Mouse (Mus musculus) stomach, embryonic 16.5 days (tissue): ENCODE results near the gene Cuedc1. TPM values are rescaled to one million over a fixed set of nuclear protein-coding genes. Genes with fewer than 3 reads are reported as not detected.
A peak's percentile ranks its signal among the peaks of the same experiment; 100 is the strongest.

Source experiments
- ATAC-seq: fragments of 200-750 bp; cut with Nextera tagmentation; 2 replicates; pipeline ENCODE4 v1.8.0; 2017; ENCODE audit warnings: moderate number of reproducible peaks, moderate TSS enrichment; ENCODE audit not compliant: insufficient read depth, low FRiP score
- H3K27ac ChIP-seq: fragments of 300-500 bp; sonication (generic); 2 replicates; pipeline ENCODE4 v1.5.1; 2014; ENCODE audit warnings: low read length
- H3K27me3 ChIP-seq: fragments of 300-500 bp; sonication (generic); 2 replicates; pipeline ENCODE4 v1.6.1; 2014; ENCODE audit warnings: low read length, control low read depth, mixed read lengths; ENCODE audit not compliant: control insufficient read depth, insufficient read depth
- H3K36me3 ChIP-seq: fragments of 300-500 bp; sonication (generic); 2 replicates; pipeline ENCODE4 v1.6.1; 2014; ENCODE audit warnings: low read length; ENCODE audit not compliant: control insufficient read depth, insufficient read depth
- H3K4me1 ChIP-seq: fragments of 300-500 bp; sonication (generic); 2 replicates; pipeline ENCODE4 v1.6.1; 2014; ENCODE audit warnings: low read length, control low read depth, mixed read lengths; ENCODE audit not compliant: control insufficient read depth, insufficient read depth
- H3K4me2 ChIP-seq: fragments of 300-500 bp; sonication (generic); 2 replicates; pipeline ENCODE4 v1.6.1; 2014; ENCODE audit warnings: low read depth, low read length, mixed read lengths
- H3K4me3 ChIP-seq: fragments of 300-500 bp; sonication (generic); replicated peaks from 2 replicates; pipeline ENCODE4 v1.5.1; 2014; ENCODE audit warnings: mild to moderate bottlenecking, low read length
- H3K9ac ChIP-seq: fragments of 300-500 bp; sonication (generic); 2 replicates; pipeline ENCODE4 v1.6.1; 2014; ENCODE audit warnings: low read length
- H3K9me3 ChIP-seq: fragments of 300-500 bp; sonication (generic); replicated peaks from 2 replicates; pipeline ENCODE4 v1.6.1; 2016; ENCODE audit warnings: low read length, control low read depth; ENCODE audit not compliant: control insufficient read depth
- WGBS: fragments of 180-500 bp; shearing (Covaris S2); extraction: QIAGEN DNeasy Blood & Tissue Kit; methylation state at CpG from one replicate; pipeline ENCODE4 v1.1.7; 2014; 5-methylcytosine and 5-hydroxymethylcytosine counted together
- polyA plus RNA-seq: library from polyadenylated mRNA; unstranded; fragments of >200 nt; fragmentation: Nextera tagmentation; extraction: Ambion mirVana; gene quantifications from 2 replicates; pipeline ENCODE4 v1.2.1, GENCODE M21; 2015

Gene Cuedc1
- polyA plus RNA-seq, 1 experiment from 2014 or later = 11.3 TPM

- Histone ChIP-seq H3K27ac (no peak overlapping the region), H3K4me3 (no peak overlapping the region), H3K27me3 (no peaks in the 10 kb centered on the region), H3K9ac (no peak overlapping the region), H3K9me3 (no peaks in the 10 kb centered on the region), H3K36me3 (no peaks in the 10 kb centered on the region), H3K4me2 (no peak overlapping the region), H3K4me1 (peaks cover 38% of the 10 kb centered on the region)
- 84% methylated on average over 5 of the region's 5 CpGs for WGBS
- ATAC-seq = no peak
Measured at GRCm38 (mm10) chr11:88147388-88147787, 49.5 kb downstream of the Cuedc1 start.

- 36% methylated on average over 7 of the region's 7 CpGs for WGBS
- Histone ChIP-seq H3K4me2 (no peak overlapping the region), H3K4me1 (peaks cover 45% of the 10 kb centered on the region)
Measured at GRCm38 (mm10) chr11:88148015-88148637, 50.3 kb downstream of the Cuedc1 start.

GRCm38 (mm10) chr11:88148638-88149279, 50.9 kb downstream of the Cuedc1 start:
- peak overlapping the region; percentile 88 for H3K27ac ChIP-seq
- peak overlapping the region; percentile 14; the same call in 1 of the 2 replicates for H3K4me2 ChIP-seq
- no peak overlapping the region for H3K4me3 ChIP-seq
- peak overlapping the region; percentile 50 for H3K9ac ChIP-seq
- H3K9me3 ChIP-seq = no peaks in the 10 kb centered on the region
- peak; percentile 11; the same call in 1 of the 2 replicates for ATAC-seq
- no peaks in the 10 kb centered on the region for H3K27me3 ChIP-seq
- H3K36me3 ChIP-seq = no peaks in the 10 kb centered on the region
- WGBS = 14% methylated on average over 11 of the region's 11 CpGs
- H3K4me1 ChIP-seq = peaks cover 51% of the 10 kb centered on the region

More at GRCm38 (mm10) chr11:88148015-88148637, 50.3 kb downstream of the Cuedc1 start:
- Histone ChIP-seq H3K9me3 (no peaks in the 10 kb centered on the region), H3K27me3 (no peaks in the 10 kb centered on the region), H3K36me3 (no peaks in the 10 kb centered on the region), H3K4me3 (no peak overlapping the region), H3K9ac (peak overlapping the region; percentile 50), H3K27ac (peak overlapping the region; percentile 88)
- ATAC-seq = no peak

DNA sequence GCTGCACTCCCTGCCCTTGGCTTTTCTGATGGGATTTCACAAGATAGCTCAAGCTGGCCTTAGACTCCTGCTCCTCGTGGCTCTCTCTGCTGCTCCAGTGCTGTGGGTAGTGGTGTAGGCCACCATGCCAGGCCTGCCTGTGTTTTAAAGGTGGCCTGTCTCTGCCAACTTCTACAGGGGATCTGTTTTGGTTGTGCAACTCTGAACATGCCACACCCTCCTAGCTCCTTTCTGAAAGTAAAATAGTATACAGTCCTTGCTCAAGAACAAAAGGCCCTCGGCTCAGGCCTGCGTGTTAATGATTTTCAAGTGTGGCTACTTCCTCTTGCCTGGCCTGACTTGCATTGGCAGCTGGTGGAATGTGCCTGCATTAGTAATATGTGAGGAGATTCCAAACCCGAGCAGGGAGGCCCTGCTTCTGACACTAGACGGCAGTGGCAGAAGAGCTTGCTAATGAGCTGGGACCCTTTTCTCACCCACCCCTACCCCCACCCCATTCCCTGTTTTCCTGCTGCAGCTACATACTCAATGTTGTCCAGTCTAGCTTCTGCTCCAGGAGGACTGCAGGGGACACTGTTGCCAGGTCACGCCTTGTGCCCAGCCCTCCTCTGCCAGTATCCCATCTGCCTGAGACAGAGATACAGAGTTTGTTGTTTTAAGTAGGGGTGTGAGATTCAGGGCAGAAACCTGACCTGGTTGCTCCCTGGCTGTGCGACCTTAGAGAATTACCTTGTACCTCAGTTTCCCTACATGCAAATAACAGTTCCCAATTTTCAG, 53.7 kb downstream of the Cuedc1 start:
- H3K4me1 ChIP-seq = peaks cover 79% of the 10 kb centered on the region
- WGBS = 40% methylated on average over 7 of the region's 7 CpGs
- H3K36me3 ChIP-seq = no peaks in the 10 kb centered on the region
- H3K9me3 ChIP-seq = no peaks in the 10 kb centered on the region
- no peak overlapping the region for H3K4me2 ChIP-seq
- no peaks in the 10 kb centered on the region for H3K27me3 ChIP-seq
- H3K9ac ChIP-seq = peak overlapping the region; percentile 23
- no peak overlapping the region for H3K4me3 ChIP-seq
- H3K27ac ChIP-seq = peak overlapping the region; percentile 95
- ATAC-seq = peak; percentile 57

- Histone ChIP-seq H3K4me1 (peaks cover 77% of the 10 kb centered on the region), H3K27me3 (no peaks in the 10 kb centered on the region), H3K27ac (peak overlapping the region; percentile 95), H3K4me2 (no peak overlapping the region), H3K9me3 (no peaks in the 10 kb centered on the region), H3K4me3 (no peak overlapping the region), H3K36me3 (no peaks in the 10 kb centered on the region), H3K9ac (peak overlapping the region; percentile 13; the same call in 1 of the 2 replicates)
- WGBS = 17% methylated on average over 5 of the region's 5 CpGs
- peak; percentile 84 for ATAC-seq
Measured at GRCm38 (mm10) chr11:88153880-88154279, 56.0 kb downstream of the Cuedc1 start.

- 48% methylated on average over 8 of the region's 8 CpGs for WGBS
- Histone ChIP-seq H3K27me3 (no peaks in the 10 kb centered on the region), H3K9me3 (no peaks in the 10 kb centered on the region), H3K4me1 (peaks cover 78% of the 10 kb centered on the region), H3K27ac (peak overlapping the region; percentile 95), H3K36me3 (no peaks in the 10 kb centered on the region), H3K4me3 (no peak overlapping the region), H3K9ac (no peak overlapping the region), H3K4me2 (no peak overlapping the region)
- no peak for ATAC-seq
Measured at GRCm38 (mm10) chr11:88154500-88154899, 56.6 kb downstream of the Cuedc1 start.

DNA sequence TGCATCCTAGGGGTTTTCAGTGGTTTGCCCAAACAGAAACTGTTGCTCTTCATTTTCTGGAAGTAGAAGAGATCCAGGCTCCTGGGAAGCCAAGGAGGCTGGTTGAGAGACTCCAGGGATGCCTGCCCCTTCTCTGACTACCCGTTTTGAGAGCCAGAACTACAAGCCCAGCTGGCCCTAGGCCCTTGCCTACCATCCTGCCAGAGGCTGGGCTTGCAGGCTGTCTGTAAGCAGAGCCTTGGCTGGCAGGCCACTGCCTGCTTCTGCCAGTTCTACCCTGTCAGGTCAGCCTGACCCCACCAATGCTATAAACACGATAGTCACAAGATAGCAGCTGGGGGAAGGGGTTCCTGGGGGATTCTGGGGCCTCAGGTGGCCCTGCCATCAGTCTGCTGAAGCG, 57.6 kb downstream of the Cuedc1 start:
- 47% methylated on average over 3 of the region's 3 CpGs for WGBS
- Histone ChIP-seq H3K4me2 (no peak overlapping the region), H3K27ac (peak overlapping the region; percentile 95), H3K4me3 (no peak overlapping the region), H3K9me3 (no peaks in the 10 kb centered on the region), H3K4me1 (peaks cover 87% of the 10 kb centered on the region), H3K9ac (peak overlapping the region; percentile 55), H3K36me3 (no peaks in the 10 kb centered on the region), H3K27me3 (no peaks in the 10 kb centered on the region)
- ATAC-seq = no peak

DNA sequence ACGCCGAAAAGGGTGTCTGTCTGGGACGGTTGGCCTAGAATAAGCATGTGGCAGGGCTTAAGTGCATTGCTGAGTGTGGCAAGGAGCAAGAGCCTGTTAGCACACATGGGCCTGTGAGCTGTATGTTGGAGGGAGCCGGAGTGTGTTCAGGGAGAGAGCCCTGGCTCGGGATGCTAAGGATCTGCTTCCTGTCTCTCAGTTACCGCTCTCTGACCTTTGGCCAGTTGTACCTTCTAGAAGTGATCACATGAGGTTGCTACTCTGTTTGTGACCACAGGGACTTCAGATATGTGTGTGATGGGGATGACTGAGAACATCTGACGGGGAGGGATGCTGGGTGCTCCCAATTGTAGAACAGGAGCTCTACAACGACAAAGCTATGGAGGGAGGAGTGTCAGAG, 58.1 kb downstream of the Cuedc1 start:
- Histone ChIP-seq H3K27me3 (no peaks in the 10 kb centered on the region), H3K9me3 (no peaks in the 10 kb centered on the region), H3K4me2 (no peak overlapping the region), H3K4me1 (peaks cover 90% of the 10 kb centered on the region), H3K9ac (peak overlapping the region; percentile 55), H3K4me3 (no peak overlapping the region), H3K27ac (peak overlapping the region; percentile 95), H3K36me3 (no peaks in the 10 kb centered on the region)
- WGBS = 48% methylated on average over 8 of the region's 8 CpGs
- no peak for ATAC-seq

GRCm38 (mm10) chr11:88156403-88156802, 58.5 kb downstream of the Cuedc1 start:
- Histone ChIP-seq H3K9ac (peak overlapping the region; percentile 37), H3K27me3 (no peaks in the 10 kb centered on the region), H3K4me3 (no peak overlapping the region), H3K9me3 (no peaks in the 10 kb centered on the region), H3K4me1 (peaks cover 88% of the 10 kb centered on the region), H3K36me3 (no peaks in the 10 kb centered on the region), H3K27ac (peak overlapping the region; percentile 95), H3K4me2 (no peak overlapping the region)
- ATAC-seq = no peak
- 27% methylated on average over 2 of the region's 2 CpGs for WGBS
